Mouse (Mus musculus): ENCODE data around the gene Vmn1r55. TPM values are rescaled to one million over a fixed set of nuclear protein-coding genes. Genes with fewer than 3 reads are reported as not detected.
"Not testable (repeated sequence)": the region's sequence is repeated elsewhere in the genome, so short reads cannot be mapped to it uniquely, and the experiment has no call there.

The Vmn1r55 gene
- not detected in 2 replicates for polyA plus RNA-seq (2012; rRNA removed)

DNA sequence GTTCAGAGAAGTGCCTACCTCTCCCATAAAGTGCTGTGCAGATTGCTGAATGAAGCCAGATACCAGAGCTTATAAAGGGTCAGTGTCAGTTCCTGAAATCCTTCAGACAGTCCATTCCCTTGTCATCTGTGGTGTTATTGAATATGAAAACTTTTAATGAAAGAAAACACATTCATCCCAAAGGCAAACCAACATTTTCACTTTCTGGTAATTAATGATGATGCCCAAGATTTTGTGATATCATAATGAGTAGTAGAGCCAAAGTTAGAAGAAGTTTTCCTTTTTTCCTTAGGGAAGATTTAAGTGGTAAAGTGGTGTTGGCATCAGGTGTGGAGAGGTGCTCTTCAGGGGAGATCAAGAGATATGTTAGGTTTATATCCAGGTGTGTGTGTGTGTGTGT lies at the start of gene Vmn1r55:
Gene Vmn1r55, minus strand, starts transcription at position 101 of the 400 bp plus-strand sequence.
- not testable (repeated sequence) for DNase-seq (ENCODE audit: low read depth, low spot score)

DNA sequence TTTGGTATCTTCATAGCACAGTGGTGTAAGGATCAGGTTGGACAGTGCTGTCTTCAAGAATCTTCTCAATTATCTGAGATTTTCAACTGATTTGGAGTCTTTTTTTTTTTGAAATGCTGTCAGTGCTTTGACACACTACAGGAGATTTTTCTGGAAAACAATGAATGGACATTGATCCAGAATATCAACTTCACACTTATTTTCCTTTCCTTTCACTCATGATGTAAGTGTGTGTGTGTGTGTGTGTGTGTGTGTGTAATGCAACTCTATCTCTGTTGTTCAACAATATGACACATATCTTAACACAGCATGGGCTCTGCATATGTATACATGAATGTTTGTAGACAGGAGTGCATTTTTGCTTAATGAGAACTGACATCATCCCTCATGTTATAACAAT lies 47.2 kb upstream of the Vmn1r55 start, which contains the start of gene Vmn1r56:
Gene Vmn1r56, minus strand, starts transcription at position 101 of the 400 bp plus-strand sequence.
- not testable (repeated sequence) for DNase-seq (ENCODE audit: low read depth, low spot score)

GRCm38 (mm10) chr7:5125549-5126406 lies 23.7 kb downstream of the Vmn1r55 start, which contains the start of gene Rasl2-9:
Rasl2-9 (minus strand) TSS chr7:5125950.
- peak; percentile 19 for DNase-seq (ENCODE audit: low read depth, low spot score)

DNA sequence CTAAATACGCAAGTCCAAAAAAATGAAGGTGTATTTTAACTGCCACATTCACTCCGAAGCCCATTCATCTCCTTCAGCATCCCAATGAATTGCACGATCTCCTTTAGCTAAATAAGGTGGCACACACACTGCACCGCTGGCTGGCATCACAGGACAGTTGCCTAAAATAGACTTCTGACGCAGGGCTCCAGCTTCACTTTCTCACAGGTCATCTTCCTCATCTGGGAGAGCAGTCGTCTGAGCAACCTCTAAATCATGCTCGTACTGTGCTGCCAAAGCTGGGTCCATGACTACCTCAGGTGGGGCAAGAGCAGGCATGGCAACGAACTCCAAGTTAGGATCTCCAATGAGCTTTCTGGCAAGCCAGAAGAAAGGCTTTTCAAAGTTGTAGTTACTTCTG lies 24.4 kb downstream of the Vmn1r55 start:
- DNase-seq (ENCODE audit: low read depth, low spot score) = no peak
- 82% methylated on average over 8 of the region's 8 CpGs for WGBS

More at GRCm38 (mm10) chr7:5125549-5126406, 23.7 kb downstream of the Vmn1r55 start, which contains the start of gene Rasl2-9:
- 17% methylated on average over 42 of the region's 42 CpGs for WGBS

DNA sequence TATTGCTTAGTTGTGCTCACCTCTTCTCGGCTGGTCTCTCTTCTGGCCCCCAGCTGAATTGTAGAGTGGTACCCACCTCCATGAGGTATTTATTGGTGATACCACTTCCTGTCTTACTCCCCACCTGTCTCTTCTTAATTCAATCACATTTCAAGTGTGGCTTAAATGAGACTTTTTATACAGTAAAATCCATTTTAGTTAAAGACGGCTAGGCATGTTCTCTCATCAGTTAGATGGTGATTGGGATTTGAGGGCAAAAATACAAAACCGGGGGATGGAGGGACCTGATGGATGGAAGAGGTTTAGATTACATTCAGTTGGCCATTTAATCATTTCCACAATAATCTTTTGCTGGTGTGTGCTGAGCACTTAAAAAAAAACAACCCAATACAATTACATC lies 32.6 kb downstream of the Vmn1r55 start, which contains the start of gene Rfpl4:
Gene Rfpl4, minus strand, starts transcription at position 101 of the 400 bp plus-strand sequence.
- 79% methylated on average over 3 of the region's 3 CpGs for WGBS
- no peak for DNase-seq (ENCODE audit: low read depth, low spot score)

DNA sequence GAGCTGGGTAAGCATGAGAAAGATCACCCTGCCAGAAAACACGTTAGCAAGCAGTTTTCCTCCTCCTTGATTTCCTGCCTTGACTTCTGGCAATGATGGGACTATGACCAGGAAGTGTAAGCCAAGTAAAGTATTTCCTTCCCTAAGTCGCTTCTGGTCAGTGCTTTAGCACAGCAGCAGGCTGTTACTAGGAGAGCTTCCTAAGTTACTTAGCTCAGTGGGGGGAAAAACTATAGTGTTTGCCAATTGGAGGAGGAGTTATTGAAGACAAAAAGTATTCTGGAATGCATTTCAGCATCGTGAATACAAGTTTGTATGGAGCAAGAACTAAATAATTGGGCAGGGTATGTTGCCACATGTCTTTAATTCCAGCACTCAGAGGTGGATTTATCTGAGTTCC lies 36.8 kb downstream of the Vmn1r55 start:
- WGBS = 19% methylated on average over 3 of the region's 3 CpGs
- DNase-seq (ENCODE audit: low read depth, low spot score) = no peak

- DNase-seq (ENCODE audit: low read depth, low spot score) = no peak
- WGBS = 89% methylated on average over 8 of the region's 8 CpGs
Observed at GRCm38 (mm10) chr7:5109301-5109700, 40.2 kb downstream of the Vmn1r55 start.

GRCm38 (mm10) chr7:5108272-5108671 lies 41.2 kb downstream of the Vmn1r55 start:
- 54% methylated on average over 4 of the region's 4 CpGs for WGBS
- no peak for DNase-seq (ENCODE audit: low read depth, low spot score)

DNA sequence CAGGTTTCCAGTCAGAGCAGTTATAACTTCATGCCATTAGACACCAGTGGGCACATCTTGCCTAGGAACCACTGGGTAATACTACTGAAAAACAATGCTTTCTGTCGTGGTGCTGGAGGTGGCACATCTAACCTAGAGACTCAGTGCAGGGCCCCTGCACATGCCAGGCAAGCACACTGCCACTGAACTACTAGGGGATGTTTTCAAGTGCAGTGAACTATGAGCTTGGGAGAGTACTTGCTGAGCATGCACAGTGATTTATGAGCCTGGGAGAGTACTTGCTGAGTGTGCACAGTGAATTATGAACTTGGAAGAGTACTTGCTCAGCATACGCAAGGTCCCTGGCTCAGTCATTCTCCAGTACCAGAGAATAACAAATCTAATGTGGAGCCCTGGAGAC lies 46.9 kb downstream of the Vmn1r55 start:
- 83% methylated on average over 2 of the region's 2 CpGs for WGBS
- no peak for DNase-seq (ENCODE audit: low read depth, low spot score)

- no peak for DNase-seq (ENCODE audit: low read depth, low spot score)
- WGBS = 83% methylated on average over 10 of the region's 10 CpGs
Observed at GRCm38 (mm10) chr7:5101066-5101663, 48.3 kb downstream of the Vmn1r55 start.

DNA sequence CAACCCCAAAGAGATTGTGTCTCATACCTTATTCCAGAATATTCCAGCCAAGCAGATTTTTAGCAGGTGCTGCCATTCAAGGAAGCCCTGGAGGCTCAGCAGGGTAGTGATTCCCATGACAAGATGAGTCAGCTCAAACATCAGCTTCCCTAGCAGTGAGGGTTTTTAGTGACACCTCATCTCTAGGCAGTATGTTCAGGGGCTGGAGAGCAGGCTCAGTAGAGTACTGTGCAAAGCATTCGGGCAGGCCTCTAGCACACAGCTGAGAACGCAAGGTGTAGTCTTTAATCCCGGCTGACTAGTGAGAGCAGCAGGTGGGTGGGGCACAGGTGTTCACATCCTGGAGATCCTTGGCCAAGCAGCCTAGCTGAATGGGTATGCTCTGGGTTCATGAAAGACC lies 49.7 kb downstream of the Vmn1r55 start:
- no peak for DNase-seq (ENCODE audit: low read depth, low spot score)
- 39% methylated on average over 3 of the region's 3 CpGs for WGBS

- DNase-seq (ENCODE audit: low read depth, low spot score) = no peak
- 90% methylated on average over 5 of the region's 5 CpGs for WGBS
Observed at GRCm38 (mm10) chr7:5098769-5099168, 50.7 kb downstream of the Vmn1r55 start.

DNA sequence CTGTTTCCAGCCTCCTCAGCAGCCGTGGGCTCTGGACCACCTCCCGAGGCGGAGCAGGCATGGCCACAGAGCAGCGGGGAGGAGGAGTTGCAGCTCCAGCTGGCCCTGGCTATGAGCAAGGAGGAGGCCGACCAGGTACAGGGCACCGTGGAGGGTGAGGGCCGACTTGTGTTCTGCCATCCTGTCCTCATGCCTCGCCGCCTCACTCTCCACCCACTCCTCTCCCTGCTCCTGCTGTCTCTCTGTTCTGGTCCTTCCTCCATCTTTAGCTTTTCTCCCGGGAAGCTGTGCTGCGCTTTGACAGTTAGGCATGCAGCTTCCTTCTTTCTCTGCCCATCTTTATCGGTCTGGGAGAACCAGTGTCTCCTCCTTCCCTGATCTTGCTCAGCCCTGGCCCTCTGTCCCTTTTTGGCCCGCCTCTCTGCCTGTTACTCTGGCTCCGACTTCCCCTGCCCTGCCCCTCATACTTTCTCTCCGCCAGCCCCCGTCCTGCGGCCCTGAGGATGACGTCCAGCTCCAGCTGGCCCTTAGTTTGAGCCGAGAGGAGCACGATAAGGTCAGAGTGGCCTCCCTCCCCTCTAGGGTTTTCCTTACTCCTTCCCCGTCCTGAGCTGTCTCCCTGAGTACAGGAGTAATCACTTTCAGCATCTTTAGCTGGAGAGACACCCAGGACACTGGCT lies 56.5 kb downstream of the Vmn1r55 start:
- DNase-seq (ENCODE audit: low read depth, low spot score) = no peak
- 83% methylated on average over 21 of the region's 21 CpGs for WGBS

- 64% methylated on average over 6 of the region's 6 CpGs for WGBS
- no peak for DNase-seq (ENCODE audit: low read depth, low spot score)
Observed at GRCm38 (mm10) chr7:5092381-5092780, 57.1 kb downstream of the Vmn1r55 start.

- no peak for DNase-seq (ENCODE audit: low read depth, low spot score)
- 91% methylated on average over 15 of the region's 15 CpGs for WGBS
Observed at GRCm38 (mm10) chr7:5091008-5091728, 58.3 kb downstream of the Vmn1r55 start.

- 93% methylated on average over 15 of the region's 15 CpGs for WGBS
- DNase-seq (ENCODE audit: low read depth, low spot score) = no peak
Observed at GRCm38 (mm10) chr7:5089853-5090252, 59.6 kb downstream of the Vmn1r55 start.

DNA sequence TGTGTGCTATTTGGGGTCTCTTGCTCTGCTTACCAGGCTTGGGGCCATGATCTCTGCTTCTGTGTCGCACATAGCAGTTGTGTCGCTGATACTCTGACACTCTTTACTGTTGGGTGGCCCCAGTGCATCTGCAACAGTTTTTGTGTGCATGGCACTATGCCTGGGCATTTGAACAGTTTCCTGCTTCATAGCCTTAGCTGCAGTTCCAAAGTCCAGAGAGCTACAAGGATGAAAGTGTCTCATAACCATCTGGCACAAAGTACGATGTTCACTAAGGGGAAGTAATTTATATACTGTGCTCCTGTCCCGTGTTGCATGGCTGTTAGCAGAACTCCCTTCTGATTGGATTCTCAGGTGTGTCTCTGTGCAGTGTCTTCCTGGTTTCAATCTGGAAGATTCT lies 61.6 kb downstream of the Vmn1r55 start:
- 23% methylated on average over 4 of the region's 4 CpGs for WGBS
- peak; percentile 87 for DNase-seq (ENCODE audit: low read depth, low spot score)

GRCm38 (mm10) chr7:5086921-5087440 lies 62.5 kb downstream of the Vmn1r55 start:
- DNase-seq (ENCODE audit: low read depth, low spot score) = no peak
- 31% methylated on average over 5 of the region's 5 CpGs for WGBS

GRCm38 (mm10) chr7:5085512-5085911 lies 64.0 kb downstream of the Vmn1r55 start:
- no peak for DNase-seq (ENCODE audit: low read depth, low spot score)
- WGBS = 100% methylated on average over 1 of the region's 1 CpGs
